Mouse (Mus musculus) cortical plate, adult 2 months (tissue): ENCODE results near the gene Med25.

ENCODE experiments used
- CTCF ChIP-seq: fragments of 200-500 bp; IDR thresholded peaks from 2 replicates; pipeline ENCODE4 v1.5.1; 2011; ENCODE audit warnings: mild to moderate bottlenecking, control low read depth, low read length; ENCODE audit not compliant: insufficient read depth; ENCODE audit errors: extremely low read depth
- POLR2A ChIP-seq: fragments of 200-500 bp; IDR thresholded peaks from 2 replicates; pipeline ENCODE4 v1.6.1; 2011; ENCODE audit warnings: mild to moderate bottlenecking, low read length, control low read depth; ENCODE audit not compliant: insufficient read depth; ENCODE audit errors: extremely low read depth

DNA sequence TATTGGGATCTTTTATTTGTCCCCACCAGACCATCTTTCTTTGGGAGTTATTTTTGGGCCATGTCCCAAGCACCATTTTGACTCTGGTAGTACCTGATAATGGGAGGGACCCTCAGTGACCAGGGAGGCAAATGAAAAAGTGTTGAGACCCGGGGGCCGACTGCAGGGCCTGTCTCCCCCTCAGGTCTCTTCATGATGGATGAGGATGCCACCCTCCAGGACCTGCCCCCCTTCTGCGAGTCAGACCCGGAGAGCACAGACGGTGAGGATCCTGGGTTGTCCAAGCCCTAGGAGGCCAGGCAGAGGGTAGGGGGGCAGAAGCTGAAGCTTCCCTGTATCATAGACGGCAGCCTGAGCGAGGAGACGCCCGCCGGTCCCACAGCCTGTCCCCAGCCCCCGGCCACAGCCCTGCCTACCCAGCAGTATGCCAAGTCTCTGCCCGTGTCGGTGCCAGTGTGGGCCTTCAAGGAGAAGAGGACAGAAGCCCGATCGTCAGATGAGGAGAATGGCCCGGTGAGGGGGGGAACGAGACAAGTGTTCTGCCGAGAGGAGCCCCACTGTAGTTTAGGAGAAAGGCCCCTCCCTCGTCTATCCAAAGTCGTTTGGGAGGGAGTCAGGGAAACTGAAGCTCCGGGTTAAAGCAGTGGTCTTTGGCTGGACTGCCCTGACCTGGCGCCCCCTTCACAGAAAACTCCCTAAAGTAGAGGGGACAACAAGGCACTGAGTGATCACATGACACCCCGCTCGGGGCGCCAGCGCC, 38.7 kb downstream of the Med25 start:
- TF ChIP-seq CTCF (no peak), POLR2A (no peak)
